Mouse (Mus musculus): ENCODE results near the gene Wdr59.

DNA sequence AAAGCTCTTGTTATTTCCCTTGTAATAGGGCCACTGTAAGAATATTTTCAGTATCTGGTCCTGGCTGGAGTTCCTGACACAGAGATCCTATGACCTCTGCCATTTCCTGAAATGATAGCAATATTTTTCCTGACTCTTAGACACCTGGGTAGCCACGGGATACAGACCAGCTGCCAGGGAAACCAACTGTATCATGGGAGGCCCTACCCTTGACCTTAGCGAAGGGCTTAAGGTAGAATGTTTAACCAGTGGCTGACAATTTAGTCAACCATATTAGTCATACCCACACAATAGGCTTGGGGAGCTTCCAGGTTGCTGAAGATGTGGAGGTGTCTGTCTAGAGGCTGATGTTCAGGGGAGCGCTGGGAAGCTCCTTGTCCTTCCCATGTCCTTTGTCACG, 77.6 kb downstream of the Wdr59 start:
- TF ChIP-seq CTCF (IDR thresholded peaks at IDR 0.05; ENCODE audit: low read depth) (no peak), EP300 (IDR thresholded peaks at IDR 0.05; ENCODE audit: low read depth) (no peak)

Data from liver, embryonic 14.5 days (tissue).